Mouse (Mus musculus) neural tube, embryonic 11.5 days (tissue): ENCODE results near the gene Dll1. TPM values are rescaled to one million over a fixed set of nuclear protein-coding genes. Genes with fewer than 3 reads are reported as not detected.

Experiments
- ATAC-seq: fragments of 200-750 bp; cut with Nextera tagmentation; 2 replicates; pipeline ENCODE4 v1.8.0; 2017; ENCODE audit warnings: moderate number of reproducible peaks, mild to moderate bottlenecking, moderate TSS enrichment, moderate library complexity; ENCODE audit not compliant: insufficient read depth, low FRiP score, low TSS enrichment
- DNase-seq: peaks from one replicate; pipeline ENCODE4 v3.0.0-alpha.2; 2015; ENCODE audit warnings: low spot score
- H3K27ac ChIP-seq: fragments of 300-500 bp; sonication (generic); 2 replicates; pipeline ENCODE4 v1.5.1; 2014; ENCODE audit warnings: low read depth, mild to moderate bottlenecking, low read length
- H3K27me3 ChIP-seq: fragments of 300-500 bp; sonication (generic); 2 replicates; pipeline ENCODE4 v1.6.1; 2014; ENCODE audit warnings: mild to moderate bottlenecking, low read length, mixed read lengths; ENCODE audit not compliant: control insufficient read depth, insufficient read depth
- H3K36me3 ChIP-seq: fragments of 300-500 bp; sonication (generic); 2 replicates; pipeline ENCODE4 v1.6.1; 2014; ENCODE audit warnings: mild to moderate bottlenecking, low read length, moderate library complexity, mixed read lengths; ENCODE audit not compliant: control insufficient read depth, insufficient read depth
- H3K4me1 ChIP-seq: fragments of 300-500 bp; sonication (generic); 2 replicates; pipeline ENCODE4 v1.6.1; 2014; ENCODE audit warnings: low read length, mixed read lengths; ENCODE audit not compliant: control insufficient read depth, insufficient read depth
- H3K4me2 ChIP-seq: fragments of 300-500 bp; sonication (generic); 2 replicates; pipeline ENCODE4 v1.6.1; 2014; ENCODE audit warnings: low read depth, mild to moderate bottlenecking, moderate library complexity
- H3K4me3 ChIP-seq: fragments of 300-500 bp; sonication (generic); 2 replicates; pipeline ENCODE4 v1.5.1; 2014; ENCODE audit warnings: low read depth, low read length
- H3K9ac ChIP-seq: fragments of 300-500 bp; sonication (generic); 2 replicates; pipeline ENCODE4 v1.6.1; 2014; ENCODE audit warnings: mild to moderate bottlenecking, low read length
- H3K9me3 ChIP-seq: fragments of 300-500 bp; sonication (generic); 2 replicates; pipeline ENCODE4 v1.6.1; 2016; ENCODE audit warnings: low read length; ENCODE audit not compliant: control insufficient read depth
- WGBS: fragments of 180-500 bp; shearing (Covaris S2); extraction: QIAGEN DNeasy Blood & Tissue Kit; methylation state at CpG from one replicate; pipeline ENCODE4 v1.1.7; 2014; 5-methylcytosine and 5-hydroxymethylcytosine counted together
- polyA plus RNA-seq: library from polyadenylated mRNA; unstranded; fragments of >200 nt; fragmentation: Nextera tagmentation; extraction: Ambion mirVana; gene quantifications from 2 replicates; pipeline ENCODE4 v1.2.1, GENCODE M21; 2014

Gene Dll1
- polyA plus RNA-seq, 1 experiment from 2014 or later, result 64.2 TPM

DNA sequence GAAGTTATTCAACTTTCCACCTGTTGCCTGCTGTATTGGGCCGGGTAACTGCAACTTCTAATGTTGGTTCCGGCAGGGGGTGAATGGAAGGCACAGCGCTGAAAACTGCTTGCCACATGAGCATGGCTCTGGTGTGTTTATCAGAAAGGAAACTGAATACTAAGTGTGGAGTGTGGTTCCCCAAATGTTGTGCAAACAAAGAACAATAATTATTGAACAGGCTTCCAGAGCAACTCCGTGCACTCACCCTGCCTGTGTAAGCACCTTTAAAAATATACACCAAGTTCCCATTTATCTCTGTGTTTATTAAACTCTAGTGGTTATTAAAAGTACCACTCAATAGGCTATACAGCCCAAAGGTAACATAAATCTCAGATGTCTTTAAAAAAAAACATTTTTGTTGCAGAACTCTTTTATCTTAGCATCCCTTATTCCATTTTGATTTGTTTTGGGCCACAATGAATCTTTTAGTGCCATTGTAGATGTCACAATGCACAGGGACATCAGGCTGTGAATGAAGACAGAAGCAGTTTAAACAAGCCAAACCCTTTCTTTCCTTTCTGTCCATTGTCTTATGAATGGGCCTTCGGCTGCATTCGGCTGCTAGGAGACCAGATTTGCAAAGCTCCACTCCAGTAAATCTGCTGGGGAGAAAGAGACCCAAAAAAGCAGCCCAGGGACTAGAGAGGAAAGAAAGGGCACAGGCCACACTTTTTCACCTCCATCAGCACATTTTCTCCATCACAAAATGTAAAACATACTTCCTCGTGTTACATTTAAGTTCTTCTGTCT, 5.4 kb upstream of the Dll1 start:
- Histone ChIP-seq H3K27ac (peak overlapping the region; percentile 86; the same call in 1 of the 2 replicates), H3K27me3 (0 out of 2 replicates have a peak, but pooled peaks cover 5% of the 10 kb centered on the region), H3K9me3 (no peaks in the 10 kb centered on the region), H3K9ac (no peak overlapping the region), H3K4me2 (no peak overlapping the region), H3K4me1 (peaks cover 36% of the 10 kb centered on the region), H3K36me3 (no peaks in the 10 kb centered on the region), H3K4me3 (no peak overlapping the region)
- ATAC-seq (no peak), DNase-seq (peak; percentile 62)
- 26% methylated on average over 7 of the region's 7 CpGs for WGBS

DNA sequence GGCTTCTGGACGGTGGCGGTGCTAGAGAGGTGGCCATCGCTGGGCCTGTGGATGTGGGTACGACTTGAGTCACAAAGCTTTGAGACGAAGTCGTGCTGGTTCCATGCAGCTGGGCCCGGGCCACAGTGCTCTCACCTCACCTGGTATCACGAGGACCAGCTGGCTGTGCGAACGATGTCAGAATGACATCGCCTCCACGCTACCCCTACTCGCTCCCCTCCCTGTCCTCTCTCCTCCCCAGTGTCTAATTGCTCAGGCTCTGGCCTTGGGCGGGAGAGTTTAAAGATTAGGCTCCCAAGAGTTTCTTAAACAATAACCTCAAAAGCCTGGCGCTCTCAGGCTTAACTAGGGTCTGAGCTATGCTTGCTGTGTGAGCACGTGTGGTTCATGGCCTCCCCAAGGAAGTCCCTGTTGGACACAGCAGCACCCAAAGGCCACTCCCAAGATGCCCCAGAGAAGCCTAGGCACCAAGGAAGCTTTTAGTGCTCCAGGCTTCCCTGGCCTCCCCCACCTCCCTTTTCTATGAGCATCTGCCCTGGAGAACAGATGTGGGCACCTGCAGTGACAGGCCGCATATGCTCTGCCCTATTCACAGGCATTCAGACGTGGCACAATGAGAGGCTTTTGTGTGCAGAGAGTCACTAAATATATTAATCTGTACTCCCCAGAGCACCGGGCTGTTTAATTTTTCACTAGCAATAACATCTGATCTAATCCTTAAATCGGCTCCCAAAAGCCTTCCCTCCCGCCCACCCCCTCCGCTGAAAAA, 4.6 kb upstream of the Dll1 start:
- 3% methylated on average over 22 of the region's 22 CpGs for WGBS
- Histone ChIP-seq H3K9ac (peak overlapping the region; percentile 37), H3K36me3 (no peaks in the 10 kb centered on the region), H3K4me3 (peak overlapping the region; percentile 29), H3K9me3 (no peaks in the 10 kb centered on the region), H3K4me1 (peaks cover 39% of the 10 kb centered on the region), H3K27ac (peak overlapping the region; percentile 86), H3K27me3 (0 out of 2 replicates have a peak, but pooled peaks cover 5% of the 10 kb centered on the region), H3K4me2 (peak overlapping the region; percentile 58)
- DNase-seq (peak; percentile 69), ATAC-seq (peak; percentile 17; the same call in 1 of the 2 replicates)

DNA sequence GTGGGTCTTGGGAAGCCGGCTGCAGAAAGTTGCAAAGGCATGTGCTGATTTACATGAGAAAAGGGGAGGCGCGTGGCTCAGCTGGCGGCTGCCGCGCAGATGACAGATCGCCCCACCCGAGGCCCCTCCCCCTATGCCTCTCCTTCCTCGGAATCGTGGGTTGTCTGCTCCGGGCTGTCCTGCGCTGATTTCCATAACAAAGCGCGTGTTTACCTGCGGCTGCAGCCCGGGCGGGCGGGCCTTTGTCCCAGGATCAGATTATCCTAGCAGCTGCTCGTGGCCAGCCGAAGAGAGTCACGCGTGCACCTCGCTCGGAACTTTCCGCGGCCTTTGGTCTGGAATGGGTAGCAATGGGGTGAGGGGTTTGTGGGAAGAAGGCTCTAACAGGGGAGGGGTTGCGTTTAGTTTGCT, 4.0 kb upstream of the Dll1 start:
- Histone ChIP-seq H3K9ac (peak overlapping the region; percentile 37), H3K27ac (peak overlapping the region; percentile 86), H3K27me3 (0 out of 2 replicates have a peak, but pooled peaks cover 5% of the 10 kb centered on the region), H3K4me2 (peak overlapping the region; percentile 58), H3K36me3 (no peaks in the 10 kb centered on the region), H3K9me3 (no peaks in the 10 kb centered on the region), H3K4me1 (peaks cover 39% of the 10 kb centered on the region), H3K4me3 (peak overlapping the region; percentile 29)
- peak; percentile 82 for DNase-seq
- WGBS, result 0% methylated on average over 27 of the region's 27 CpGs
- ATAC-seq, result peak; percentile 40

DNA sequence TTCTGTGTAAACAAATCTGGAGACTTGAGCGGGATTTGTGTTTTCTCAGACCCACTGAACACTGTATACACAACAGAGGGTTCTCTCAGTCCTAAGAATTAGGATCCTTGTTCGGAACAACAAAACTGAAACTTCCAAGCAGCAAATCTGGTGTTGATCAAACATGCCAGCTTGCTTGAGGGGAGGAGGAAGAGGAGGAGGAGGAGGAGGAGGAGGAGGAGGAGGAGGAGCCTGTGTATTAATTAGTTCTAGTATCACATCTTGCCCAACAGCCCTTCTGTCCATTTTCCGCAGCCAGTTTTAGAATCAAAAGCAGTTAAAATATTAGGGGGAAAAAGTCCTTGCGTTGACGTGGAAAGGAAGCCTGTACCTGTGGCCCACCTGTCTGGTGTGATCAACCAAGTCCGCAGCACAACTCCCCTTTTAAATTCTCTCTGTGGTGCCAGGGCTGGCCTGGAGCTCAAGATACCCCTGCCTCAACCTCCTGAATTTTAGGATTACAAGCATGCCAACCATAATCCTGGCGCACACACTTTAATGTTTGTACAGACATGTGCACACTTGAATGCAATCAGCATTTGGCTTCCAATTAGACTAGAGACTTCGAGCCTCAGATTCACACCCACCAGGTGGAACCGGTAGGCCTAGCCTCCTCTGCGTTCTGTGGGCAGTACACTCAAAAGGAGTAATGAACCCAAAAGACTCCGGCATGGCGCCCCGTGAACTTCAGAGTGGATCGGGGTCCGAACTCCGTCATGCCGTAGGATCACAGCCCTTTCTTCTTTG, 3.3 kb upstream of the Dll1 start:
- no peak for DNase-seq
- no peak for ATAC-seq

DNA sequence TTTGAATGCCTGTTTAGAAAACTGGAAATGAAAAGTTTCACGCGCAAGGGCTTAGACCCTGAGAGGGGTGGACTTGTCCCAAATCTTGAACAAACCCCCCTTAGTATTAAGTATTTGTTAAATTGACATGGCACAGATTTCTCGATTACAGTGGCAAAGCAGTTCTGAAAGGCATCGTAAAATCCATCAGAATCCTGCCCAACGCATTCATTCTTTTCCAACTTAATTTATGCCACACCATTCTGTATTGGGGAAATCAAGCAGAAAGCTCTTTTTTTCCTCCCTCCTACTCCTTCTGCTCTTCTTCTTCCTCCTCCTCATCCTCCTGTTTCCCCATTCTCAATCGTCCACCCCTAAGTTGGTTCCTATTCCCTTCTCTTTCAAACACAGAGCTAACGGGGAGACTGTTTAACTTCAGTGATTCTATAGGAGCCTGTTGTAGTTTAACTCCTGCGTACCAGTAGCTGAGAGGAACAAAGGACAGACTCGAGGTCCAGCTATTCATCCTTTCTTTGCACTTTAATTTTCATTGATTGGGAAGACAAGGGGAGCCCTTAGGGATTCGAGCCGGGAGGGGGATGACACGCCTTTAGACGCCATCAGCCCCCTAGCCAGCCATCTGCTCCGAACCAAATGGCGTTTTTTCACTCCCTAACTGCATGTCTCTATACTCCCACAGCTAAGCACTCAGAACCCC, 1.9 kb upstream of the Dll1 start:
- Histone ChIP-seq H3K27me3 (peaks cover 8% of the 10 kb centered on the region; the same call in 1 of the 2 replicates), H3K4me3 (no peak overlapping the region), H3K4me2 (peak overlapping the region; percentile 21; the same call in 1 of the 2 replicates), H3K36me3 (no peaks in the 10 kb centered on the region), H3K27ac (peak overlapping the region; percentile 54), H3K4me1 (peaks cover 49% of the 10 kb centered on the region), H3K9me3 (no peaks in the 10 kb centered on the region), H3K9ac (no peak overlapping the region)
- ATAC-seq (peak; percentile 18; the same call in 1 of the 2 replicates), DNase-seq (peak; percentile 74)
- WGBS, result 6% methylated on average over 15 of the region's 15 CpGs

More for the DNA sequence above, 3.3 kb upstream of the Dll1 start:
- Histone ChIP-seq H3K27ac (peak overlapping the region; percentile 54; the same call in 1 of the 2 replicates), H3K4me2 (peak overlapping the region; percentile 58), H3K36me3 (no peaks in the 10 kb centered on the region), H3K9ac (peak overlapping the region; percentile 37; the same call in 1 of the 2 replicates), H3K27me3 (0 out of 2 replicates have a peak, but pooled peaks cover 5% of the 10 kb centered on the region), H3K4me1 (peaks cover 39% of the 10 kb centered on the region), H3K9me3 (no peaks in the 10 kb centered on the region), H3K4me3 (peak overlapping the region; percentile 29)
- WGBS, result 8% methylated on average over 17 of the region's 17 CpGs

DNA sequence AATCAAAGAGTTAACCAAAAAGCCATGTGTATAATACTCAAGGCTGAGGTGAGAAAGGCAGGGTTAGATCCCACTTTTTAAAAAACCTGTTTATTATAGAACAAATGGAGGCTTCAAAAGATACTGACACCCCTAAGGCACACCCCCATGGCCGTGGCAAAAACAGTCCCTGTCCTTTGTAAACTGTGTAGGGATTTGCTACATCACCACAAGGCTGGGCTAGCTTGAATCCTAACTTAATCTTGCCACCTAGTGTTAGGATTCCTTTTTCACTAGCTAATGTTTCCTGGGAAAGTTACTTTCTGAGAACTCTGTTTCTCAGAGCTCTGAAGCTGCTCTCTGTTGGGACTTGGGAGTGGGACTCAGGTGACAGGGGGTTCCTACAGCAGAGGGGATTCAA, 1.2 kb upstream of the Dll1 start:
- no peak overlapping the region for H3K4me3 ChIP-seq
- 0% methylated on average over 1 of the region's 1 CpGs for WGBS
- H3K4me2 ChIP-seq, result 0 out of 2 replicates have a peak overlapping the region, but pooled peaks have one; percentile 92
- H3K9me3 ChIP-seq, result no peaks in the 10 kb centered on the region
- H3K27ac ChIP-seq, result peak overlapping the region; percentile 77
- H3K9ac ChIP-seq, result peak overlapping the region; percentile 20; the same call in 1 of the 2 replicates
- peaks cover 8% of the 10 kb centered on the region; the same call in 1 of the 2 replicates for H3K27me3 ChIP-seq
- H3K36me3 ChIP-seq, result no peaks in the 10 kb centered on the region
- DNase-seq (peak; percentile 24), ATAC-seq (no peak)
- peaks cover 54% of the 10 kb centered on the region for H3K4me1 ChIP-seq

DNA sequence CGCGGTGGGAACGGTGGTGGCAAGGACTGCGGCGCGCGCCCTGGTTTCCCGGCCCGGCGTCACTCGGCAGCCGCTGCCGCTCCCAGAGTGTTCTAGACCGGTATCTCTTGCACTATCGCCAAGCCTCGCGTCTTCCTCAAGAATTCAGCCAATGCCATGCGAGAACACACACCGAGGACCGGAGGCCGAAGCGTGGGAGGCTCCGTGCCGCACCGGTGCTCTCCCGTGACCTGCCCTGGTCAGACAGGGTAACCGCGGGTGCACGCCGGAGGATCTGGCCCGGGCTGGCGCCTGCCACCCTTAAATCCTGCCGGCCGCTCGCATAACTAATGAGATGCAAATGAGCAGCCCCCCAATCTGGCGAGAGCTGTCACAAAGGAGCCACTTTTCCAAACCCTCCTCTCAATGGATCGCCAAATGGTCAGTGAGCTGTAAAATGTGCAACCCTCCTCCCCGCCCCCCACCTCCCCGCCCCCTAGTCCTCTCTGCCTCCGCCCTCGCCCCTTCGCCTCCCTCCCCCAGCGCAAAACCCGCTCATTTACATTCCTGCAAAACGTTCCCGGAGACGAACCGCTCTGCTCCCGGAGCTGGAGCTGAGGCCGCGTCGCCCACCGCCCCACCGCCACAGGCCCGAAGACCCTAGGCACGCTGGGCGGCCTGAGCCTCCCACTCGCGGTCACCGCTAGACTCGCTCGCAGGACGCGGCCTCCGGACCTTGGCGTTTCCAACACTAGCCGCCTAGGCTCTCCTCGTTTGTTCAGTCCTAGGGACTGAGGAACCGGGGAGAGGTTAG, 775 bp downstream of the Dll1 start:
- Histone ChIP-seq H3K9me3 (no peaks in the 10 kb centered on the region), H3K27ac (peak overlapping the region; percentile 96), H3K27me3 (peaks cover 8% of the 10 kb centered on the region; the same call in 1 of the 2 replicates), H3K36me3 (no peaks in the 10 kb centered on the region), H3K4me3 (peak overlapping the region; percentile 60), H3K4me2 (peak overlapping the region; percentile 92), H3K4me1 (peaks cover 61% of the 10 kb centered on the region), H3K9ac (peak overlapping the region; percentile 89)
- WGBS, result under 1% methylated on average over 67 of the region's 69 CpGs
- DNase-seq (peak; percentile 83), ATAC-seq (peak; percentile 67)
